Mouse (Mus musculus) liver, adult 2 months (tissue): ENCODE results near the gene Slc20a1.

Experiments
- CTCF ChIP-seq: fragments of 200-500 bp; IDR thresholded peaks from 2 replicates; pipeline ENCODE4 v1.5.1; 2011; ENCODE audit warnings: low read depth, low read length, control low read depth
- POLR2A ChIP-seq: fragments of 200-500 bp; IDR thresholded peaks from 2 replicates; pipeline ENCODE4 v1.6.1; 2011; ENCODE audit warnings: low read length, control low read depth; ENCODE audit not compliant: insufficient read depth; ENCODE audit errors: extremely low read depth

GRCm38 (mm10) chr2:129196317-129196716 lies 2.2 kb upstream of the Slc20a1 start:
- TF ChIP-seq CTCF, result no peak
- TF ChIP-seq POLR2A, result no peak
